Mouse (Mus musculus) E14TG2a.4 (cell line): ENCODE measurements around the gene Atg9b.
A peak's percentile ranks its signal among the peaks of the same experiment; 100 is the strongest.

Source experiments
- H3K27me3 ChIP-seq: 2 replicates; pipeline ENCODE4 v1.6.1; 2014; ENCODE audit warnings: low read length, control low read depth; ENCODE audit not compliant: insufficient read depth
- H3K36me3 ChIP-seq: 2 replicates; pipeline ENCODE4 v1.6.1; 2014; ENCODE audit warnings: low read length, control low read depth; ENCODE audit not compliant: insufficient read depth
- H3K4me1 ChIP-seq: replicated peaks from 2 replicates; pipeline ENCODE4 v1.6.1; 2014; ENCODE audit warnings: low read depth, low read length, control low read depth
- H3K4me3 ChIP-seq: replicated peaks from 2 replicates; pipeline ENCODE4 v1.5.1; 2014; ENCODE audit warnings: mild to moderate bottlenecking, low read length
- H3K9me3 ChIP-seq: 2 replicates; pipeline ENCODE4 v1.6.1; 2014; ENCODE audit warnings: low read length, control low read depth
- CTCF ChIP-seq: conservative IDR thresholded peaks from 2 replicates; pipeline ENCODE4 v1.5.1; 2014; ENCODE audit warnings: low read length
- NANOG ChIP-seq: IDR thresholded peaks from 2 replicates; pipeline ENCODE4 v1.6.1; 2014; ENCODE audit warnings: borderline replicate concordance, low read length, mixed read lengths
- POU5F1 ChIP-seq: IDR thresholded peaks from 2 replicates; pipeline ENCODE4 v1.6.1; 2014; ENCODE audit warnings: low read length, borderline replicate concordance

Gene Atg9b

DNA sequence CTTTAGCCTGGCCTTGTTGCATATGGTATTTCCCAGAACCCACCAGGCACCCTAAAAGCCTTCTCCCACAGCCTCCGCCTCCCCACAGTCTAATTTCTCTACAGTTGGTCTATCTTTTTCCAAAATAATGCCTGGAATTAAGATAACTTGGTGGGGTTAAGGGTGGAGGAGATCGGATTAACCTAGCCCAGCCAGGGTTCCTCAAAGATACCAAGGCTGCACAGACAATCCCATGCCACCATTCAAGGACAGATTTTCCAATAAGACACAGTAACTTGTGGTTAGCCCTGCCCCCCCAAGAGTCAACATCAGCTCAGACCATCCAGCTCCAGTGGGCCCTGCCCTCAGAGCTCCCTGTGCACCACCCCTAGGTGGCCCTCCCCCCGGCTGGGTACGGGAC is 11.4 kb downstream of the Atg9b start:
- no peak overlapping the region; the same call in 1 of the 2 replicates for H3K4me3 ChIP-seq
- no peak for TF ChIP-seq POU5F1
- no peak for TF ChIP-seq NANOG
- TF ChIP-seq CTCF = no peak
- peaks cover 10% of the 10 kb centered on the region for H3K36me3 ChIP-seq
- peaks cover 3% of the 10 kb centered on the region; the same call in 1 of the 2 replicates for H3K27me3 ChIP-seq
- H3K9me3 ChIP-seq = no peaks in the 10 kb centered on the region
- peaks cover 74% of the 10 kb centered on the region for H3K4me1 ChIP-seq

DNA sequence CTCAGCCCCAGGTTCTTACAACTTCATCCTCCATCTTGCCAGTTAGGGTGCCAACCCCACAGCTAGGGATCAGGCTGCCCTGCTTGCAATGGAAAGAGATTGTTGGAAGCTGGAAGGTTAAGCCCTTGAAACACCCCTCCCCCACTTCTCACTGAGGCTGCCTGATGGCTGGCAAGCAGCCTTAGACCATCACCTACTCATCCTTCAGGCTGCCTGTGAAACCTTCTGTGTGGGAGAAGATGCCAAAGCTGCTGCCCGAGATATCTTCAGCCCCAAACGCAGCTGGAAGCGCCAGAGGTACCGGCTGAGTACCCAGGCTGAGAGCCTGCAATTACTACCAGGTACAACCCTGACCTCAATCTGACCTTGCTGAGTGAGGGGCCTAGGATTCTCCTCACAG is 12.4 kb downstream of the Atg9b start:
- Histone ChIP-seq H3K9me3 (no peaks in the 10 kb centered on the region), H3K36me3 (no peaks in the 10 kb centered on the region), H3K4me1 (peaks cover 67% of the 10 kb centered on the region), H3K27me3 (no peaks in the 10 kb centered on the region; the same call in 1 of the 2 replicates), H3K4me3 (no peak overlapping the region)
- no peak for TF ChIP-seq CTCF

DNA sequence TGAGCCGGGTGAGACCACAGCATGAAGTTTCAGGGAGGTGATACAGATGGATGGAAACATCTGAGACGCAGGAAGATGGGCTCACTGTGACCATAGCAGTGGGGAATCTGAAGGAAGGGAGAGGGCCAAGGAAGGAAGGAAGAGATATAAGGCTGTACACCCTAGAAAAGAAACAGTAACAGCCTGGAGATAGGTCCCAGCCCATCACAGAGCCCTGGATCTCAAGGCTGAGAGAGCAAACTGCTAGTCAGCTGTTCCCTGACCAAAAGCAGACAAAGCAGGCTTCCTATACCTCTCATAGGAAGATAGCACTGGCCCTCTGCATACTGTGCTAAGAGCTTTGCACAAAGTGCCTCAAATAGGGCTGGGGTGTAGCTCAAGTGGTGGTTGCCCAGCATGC is 13.2 kb downstream of the Atg9b start:
- no peaks in the 10 kb centered on the region; the same call in 1 of the 2 replicates for H3K27me3 ChIP-seq
- no peak overlapping the region for H3K4me3 ChIP-seq
- no peak for TF ChIP-seq POU5F1
- no peak for TF ChIP-seq CTCF
- TF ChIP-seq NANOG = no peak
- peaks cover 59% of the 10 kb centered on the region for H3K4me1 ChIP-seq
- no peaks in the 10 kb centered on the region for H3K36me3 ChIP-seq
- no peaks in the 10 kb centered on the region for H3K9me3 ChIP-seq

DNA sequence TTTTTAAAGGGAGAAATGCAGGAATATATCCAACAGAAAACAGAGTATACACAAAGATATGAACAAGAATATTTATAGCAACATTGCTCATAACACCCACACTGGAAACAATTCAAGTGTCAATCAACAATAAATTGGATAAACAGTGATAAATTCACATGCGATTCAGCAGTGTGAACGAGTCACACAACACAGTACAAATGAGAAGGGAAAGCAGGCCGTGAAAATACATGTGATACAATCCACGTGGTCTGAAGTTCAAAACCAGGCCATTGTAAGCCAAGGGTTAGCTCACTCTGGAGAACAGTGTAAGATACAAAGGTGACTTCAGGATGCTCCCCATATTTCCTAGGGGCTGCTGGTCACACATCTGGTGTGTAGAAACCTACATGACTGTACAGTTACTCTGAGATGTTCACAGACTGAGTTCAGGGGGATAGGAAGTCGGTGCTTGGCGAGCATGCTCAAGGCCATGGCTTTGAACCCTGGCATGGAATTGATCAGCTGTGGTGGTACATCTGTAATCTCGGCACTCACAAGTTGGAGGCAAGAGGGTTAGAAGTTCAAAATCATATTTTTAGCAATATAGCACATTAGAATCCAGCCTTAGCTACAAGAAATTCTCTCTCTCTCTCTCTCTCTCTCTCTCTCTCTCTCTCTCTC is 17.1 kb downstream of the Atg9b start:
- TF ChIP-seq POU5F1 = no peak
- TF ChIP-seq CTCF = no peak
- TF ChIP-seq NANOG = no peak
- no peaks in the 10 kb centered on the region for H3K9me3 ChIP-seq
- peaks cover 17% of the 10 kb centered on the region; the same call in 1 of the 2 replicates for H3K36me3 ChIP-seq
- peaks cover 32% of the 10 kb centered on the region for H3K4me1 ChIP-seq
- no peak overlapping the region for H3K4me3 ChIP-seq
- H3K27me3 ChIP-seq = no peaks in the 10 kb centered on the region

DNA sequence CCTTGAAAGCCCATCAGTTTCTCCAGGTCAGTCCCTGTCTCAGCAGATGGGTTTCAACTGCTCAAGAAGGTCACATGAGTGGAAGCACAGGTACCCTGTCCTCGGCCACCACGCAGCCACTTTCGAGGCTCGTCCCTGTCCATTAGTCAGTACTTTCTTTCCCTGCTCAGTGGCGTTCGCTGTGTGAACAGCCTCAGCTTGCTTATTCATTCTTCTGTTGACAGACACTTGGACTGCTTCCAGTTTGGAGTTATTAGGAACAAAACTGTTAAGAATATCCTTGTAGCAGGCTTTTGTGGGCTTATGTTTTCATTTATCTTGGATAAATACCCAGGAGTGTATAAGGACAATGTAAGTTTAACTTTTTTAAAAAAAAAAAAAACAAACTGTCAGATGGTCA is 17.7 kb downstream of the Atg9b start:
- no peaks in the 10 kb centered on the region for H3K27me3 ChIP-seq
- H3K36me3 ChIP-seq = peaks cover 17% of the 10 kb centered on the region; the same call in 1 of the 2 replicates
- no peak for TF ChIP-seq POU5F1
- no peak for TF ChIP-seq CTCF
- no peak for TF ChIP-seq NANOG
- peaks cover 30% of the 10 kb centered on the region for H3K4me1 ChIP-seq
- H3K4me3 ChIP-seq = no peak overlapping the region
- H3K9me3 ChIP-seq = no peaks in the 10 kb centered on the region

DNA sequence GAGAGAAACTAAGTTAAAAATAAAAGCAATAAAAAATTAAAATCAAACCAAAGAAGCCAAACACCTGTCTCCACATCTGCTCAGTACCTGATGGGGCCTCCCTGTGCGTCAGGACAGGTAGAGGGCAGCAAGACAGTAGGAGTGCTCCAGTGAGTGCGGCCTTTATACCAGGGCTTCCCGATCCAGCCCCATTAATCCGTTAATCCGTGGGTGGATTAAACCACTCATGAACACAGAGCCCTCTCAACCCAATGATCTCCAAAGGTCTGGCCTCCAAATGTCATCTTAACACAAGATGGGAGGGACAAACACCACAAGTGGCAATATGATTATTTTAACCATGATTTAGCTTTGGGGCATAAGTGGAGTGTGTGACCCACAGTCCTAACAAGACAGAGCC is 18.1 kb downstream of the Atg9b start:
- no peak for TF ChIP-seq CTCF
- no peak for TF ChIP-seq POU5F1
- TF ChIP-seq NANOG = no peak
- no peaks in the 10 kb centered on the region for H3K27me3 ChIP-seq
- peaks cover 30% of the 10 kb centered on the region for H3K4me1 ChIP-seq
- no peak overlapping the region for H3K4me3 ChIP-seq
- H3K9me3 ChIP-seq = no peaks in the 10 kb centered on the region
- peaks cover 17% of the 10 kb centered on the region; the same call in 1 of the 2 replicates for H3K36me3 ChIP-seq

DNA sequence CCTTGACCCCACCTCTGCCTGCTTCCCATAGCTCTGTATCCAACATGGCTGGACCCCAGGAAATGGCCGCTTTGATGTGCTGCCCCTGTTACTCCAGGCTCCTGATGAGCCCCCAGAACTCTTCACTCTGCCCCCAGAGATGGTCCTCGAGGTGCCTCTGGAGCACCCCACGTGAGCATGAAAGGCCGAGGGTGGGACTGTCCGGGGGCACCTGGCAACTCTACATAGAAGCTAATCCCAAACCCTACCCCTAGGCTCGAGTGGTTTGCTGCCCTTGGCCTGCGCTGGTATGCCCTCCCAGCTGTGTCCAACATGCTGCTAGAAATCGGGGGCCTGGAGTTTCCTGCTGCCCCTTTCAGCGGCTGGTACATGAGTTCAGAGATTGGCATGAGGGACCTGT is 22.2 kb downstream of the Atg9b start:
- TF ChIP-seq POU5F1 (no peak), NANOG (no peak), CTCF (no peak)
- no peak overlapping the region for H3K4me3 ChIP-seq
- H3K4me1 ChIP-seq = peaks cover 43% of the 10 kb centered on the region
- no peaks in the 10 kb centered on the region for H3K9me3 ChIP-seq
- H3K36me3 ChIP-seq = peaks cover 29% of the 10 kb centered on the region; the same call in 1 of the 2 replicates
- H3K27me3 ChIP-seq = peaks cover 12% of the 10 kb centered on the region

DNA sequence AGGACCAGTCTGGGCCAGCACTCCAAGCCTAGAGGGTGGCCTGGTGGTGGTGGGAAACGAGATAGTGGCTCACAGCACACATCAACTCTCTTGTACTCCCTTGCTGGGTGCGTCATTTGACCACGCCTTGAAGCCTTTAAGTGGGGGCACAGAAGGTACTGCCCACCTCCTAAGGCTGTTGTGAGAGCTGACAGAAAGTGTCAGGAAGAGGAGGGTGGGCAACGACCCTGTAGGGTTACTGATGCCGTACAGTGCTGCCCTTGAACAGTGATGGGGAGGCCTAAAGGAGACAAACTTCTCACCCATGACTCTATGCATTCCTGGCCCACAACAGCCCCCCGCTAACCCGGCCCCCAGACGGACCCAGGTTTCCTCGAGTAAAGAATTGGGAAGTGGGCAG is 25.5 kb downstream of the Atg9b start:
- Histone ChIP-seq H3K4me1 (peaks cover 76% of the 10 kb centered on the region), H3K9me3 (no peaks in the 10 kb centered on the region), H3K27me3 (peaks cover 16% of the 10 kb centered on the region), H3K4me3 (no peak overlapping the region), H3K36me3 (peaks cover 16% of the 10 kb centered on the region; the same call in 1 of the 2 replicates)
- no peak for TF ChIP-seq CTCF
- TF ChIP-seq NANOG = no peak
- no peak for TF ChIP-seq POU5F1

DNA sequence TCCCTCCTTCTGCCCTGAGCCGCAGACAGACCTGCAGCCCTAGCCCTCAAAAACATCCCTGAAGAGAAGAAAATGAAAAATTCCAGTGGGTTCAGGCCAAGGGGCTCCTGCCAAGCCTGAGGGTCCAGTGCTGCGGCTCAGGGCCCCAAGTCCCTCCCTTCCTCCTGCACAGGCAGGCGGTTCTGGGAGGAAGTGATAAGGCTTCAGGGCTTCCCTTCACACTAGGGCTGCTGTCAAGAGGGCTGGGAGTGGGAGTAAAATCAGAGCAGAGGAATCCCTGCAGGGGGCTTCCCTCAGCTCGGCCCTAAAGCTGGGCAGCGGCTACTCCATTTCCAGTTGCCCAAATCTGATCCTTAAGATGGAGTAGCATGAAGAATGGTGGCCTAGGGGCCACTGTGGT is 26.4 kb downstream of the Atg9b start:
- H3K27me3 ChIP-seq = peaks cover 16% of the 10 kb centered on the region
- H3K4me1 ChIP-seq = peaks cover 84% of the 10 kb centered on the region
- H3K9me3 ChIP-seq = no peaks in the 10 kb centered on the region
- H3K36me3 ChIP-seq = peaks cover 13% of the 10 kb centered on the region; the same call in 1 of the 2 replicates
- peak overlapping the region; percentile 71 for H3K4me3 ChIP-seq
- TF ChIP-seq CTCF (no peak), NANOG (no peak), POU5F1 (no peak)
